Mouse (Mus musculus) cerebellum, postnatal 14 days (tissue): ENCODE results near the gene Gm10053.
"Not testable (repeated sequence)": the region's sequence is repeated elsewhere in the genome, so short reads cannot be mapped to it uniquely, and the experiment has no call there.

Source experiments
- DNase-seq, 2 experiments: peaks; one replicate each; pipeline ENCODE4 v3.0.0; 2021; ENCODE audit warnings: mixed read lengths in 2 of 2

Gene Gm10053

GRCm38 (mm10) chr19:24875129-24875870 lies at the start of gene Gm10053:
Gene Gm10053, plus strand, starts transcription at chr19:24875686.
- not testable (repeated sequence) for DNase-seq

- DNase-seq: no peak
These were observed 33.4 kb upstream of the Gm10053 start for GRCm38 (mm10) chr19:24842080-24842479.

- no peak for DNase-seq
These were observed 30.4 kb upstream of the Gm10053 start for GRCm38 (mm10) chr19:24845007-24845546.

GRCm38 (mm10) chr19:24848345-24848744 lies 27.1 kb upstream of the Gm10053 start:
- DNase-seq: no peak

- DNase-seq: no peak
These were observed 26.6 kb upstream of the Gm10053 start for GRCm38 (mm10) chr19:24848844-24849243.

GRCm38 (mm10) chr19:24851456-24852315 lies 23.8 kb upstream of the Gm10053 start:
- peak; percentile 33 to 61 for DNase-seq

- no peak for DNase-seq
These were observed 14.2 kb upstream of the Gm10053 start for GRCm38 (mm10) chr19:24861276-24861611.

- no peak for DNase-seq
These were observed 13.7 kb upstream of the Gm10053 start, which contains the start of gene Pgm5 for GRCm38 (mm10) chr19:24861612-24862451. Gene Pgm5, minus strand, starts transcription at chr19:24861855.

- no peak for DNase-seq
These were observed 10.1 kb upstream of the Gm10053 start for GRCm38 (mm10) chr19:24865436-24865835.

- DNase-seq: peak; percentile 87 to 89
These were observed 4.3 kb upstream of the Gm10053 start for GRCm38 (mm10) chr19:24871037-24871635.

- peak; percentile 34 for DNase-seq
These were observed 1.6 kb upstream of the Gm10053 start for GRCm38 (mm10) chr19:24873873-24874272.

- no peak for DNase-seq
These were observed 5.8 kb downstream of the Gm10053 start for GRCm38 (mm10) chr19:24881237-24881636.

- peak; percentile 73 to 76 for DNase-seq
These were observed 10.0 kb downstream of the Gm10053 start for GRCm38 (mm10) chr19:24885504-24885903.

- DNase-seq: no peak
These were observed 11.4 kb downstream of the Gm10053 start for GRCm38 (mm10) chr19:24886888-24887287.

GRCm38 (mm10) chr19:24896536-24896935 lies 21.1 kb downstream of the Gm10053 start:
- DNase-seq: no peak

- DNase-seq: peak in 1 of 2 experiments; percentile 15
These were observed 21.8 kb downstream of the Gm10053 start for GRCm38 (mm10) chr19:24897006-24897895.

GRCm38 (mm10) chr19:24897896-24898736 lies 22.6 kb downstream of the Gm10053 start:
- DNase-seq: peak in 1 of 2 experiments; percentile 21

- peak; percentile 7 to 34 for DNase-seq
These were observed 23.5 kb downstream of the Gm10053 start for GRCm38 (mm10) chr19:24898737-24899577.
